Mouse (Mus musculus) midbrain, embryonic 11.5 days (tissue): ENCODE results near the gene Gm45713. TPM values are rescaled to one million over a fixed set of nuclear protein-coding genes. Genes with fewer than 3 reads are reported as not detected.
"Not testable (repeated sequence)": the region's sequence is repeated elsewhere in the genome, so short reads cannot be mapped to it uniquely, and the experiment has no call there.

ENCODE experiments used
- ATAC-seq: fragments of 200-750 bp; cut with Nextera tagmentation; 2 replicates; pipeline ENCODE4 v1.8.0; 2017; ENCODE audit warnings: moderate TSS enrichment, moderate library complexity; ENCODE audit not compliant: low FRiP score
- DNase-seq: peaks from one replicate; pipeline ENCODE4 v3.0.0; 2015; ENCODE audit warnings: low spot score; ENCODE audit errors: missing footprints
- H3K27ac ChIP-seq: fragments of 300-500 bp; sonication (generic); 2 replicates; pipeline ENCODE4 v1.5.1; 2014; ENCODE audit warnings: low read depth, low read length
- H3K27me3 ChIP-seq: fragments of 300-500 bp; sonication (generic); 2 replicates; pipeline ENCODE4 v1.6.1; 2014; ENCODE audit warnings: mild to moderate bottlenecking, low read length, moderate library complexity, mixed read lengths; ENCODE audit not compliant: control insufficient read depth, insufficient read depth
- H3K36me3 ChIP-seq: fragments of 300-500 bp; sonication (generic); 2 replicates; pipeline ENCODE4 v1.6.1; 2014; ENCODE audit warnings: mild to moderate bottlenecking, low read length, moderate library complexity, mixed read lengths; ENCODE audit not compliant: control insufficient read depth, insufficient read depth
- H3K4me1 ChIP-seq: fragments of 300-500 bp; sonication (generic); 2 replicates; pipeline ENCODE4 v1.6.1; 2014; ENCODE audit warnings: low read length; ENCODE audit not compliant: control insufficient read depth, insufficient read depth
- H3K4me2 ChIP-seq: fragments of 300-500 bp; sonication (generic); 2 replicates; pipeline ENCODE4 v1.6.1; 2014; ENCODE audit warnings: mild to moderate bottlenecking, moderate library complexity
- H3K4me3 ChIP-seq: fragments of 300-500 bp; sonication (generic); 2 replicates; pipeline ENCODE4 v1.5.1; 2014; ENCODE audit warnings: low read depth, low read length
- H3K9ac ChIP-seq: fragments of 300-500 bp; sonication (generic); 2 replicates; pipeline ENCODE4 v1.6.1; 2014; ENCODE audit warnings: low read length
- H3K9me3 ChIP-seq: fragments of 300-500 bp; sonication (generic); 2 replicates; pipeline ENCODE4 v1.6.1; 2016; ENCODE audit warnings: low read length; ENCODE audit not compliant: control insufficient read depth
- WGBS: fragments of 180-500 bp; shearing (Covaris S2); extraction: QIAGEN DNeasy Blood & Tissue Kit; methylation state at CpG from one replicate; pipeline ENCODE4 v1.1.7; 2014; 5-methylcytosine and 5-hydroxymethylcytosine counted together
- polyA plus RNA-seq: library from polyadenylated mRNA; unstranded; fragments of >200 nt; fragmentation: Nextera tagmentation; extraction: Ambion mirVana; gene quantifications from 2 replicates; pipeline ENCODE4 v1.2.1, GENCODE M21; 2014

The Gm45713 gene
- polyA plus RNA-seq, 1 experiment from 2014 or later = 0.60 TPM

GRCm38 (mm10) chr7:45158991-45159390 lies 23.0 kb upstream of the Gm45713 start:
- no peak overlapping the region for H3K4me2 ChIP-seq
- H3K27me3 ChIP-seq = peaks cover 14% of the 10 kb centered on the region
- H3K9me3 ChIP-seq = no peaks in the 10 kb centered on the region
- WGBS = 92% methylated on average over 6 of the region's 6 CpGs
- no peak overlapping the region for H3K27ac ChIP-seq
- no peak overlapping the region for H3K4me3 ChIP-seq
- H3K36me3 ChIP-seq = no peaks in the 10 kb centered on the region; the same call in 1 of the 2 replicates
- DNase-seq (no peak), ATAC-seq (no peak)
- peaks cover 6% of the 10 kb centered on the region for H3K4me1 ChIP-seq
- H3K9ac ChIP-seq = no peak overlapping the region

DNA sequence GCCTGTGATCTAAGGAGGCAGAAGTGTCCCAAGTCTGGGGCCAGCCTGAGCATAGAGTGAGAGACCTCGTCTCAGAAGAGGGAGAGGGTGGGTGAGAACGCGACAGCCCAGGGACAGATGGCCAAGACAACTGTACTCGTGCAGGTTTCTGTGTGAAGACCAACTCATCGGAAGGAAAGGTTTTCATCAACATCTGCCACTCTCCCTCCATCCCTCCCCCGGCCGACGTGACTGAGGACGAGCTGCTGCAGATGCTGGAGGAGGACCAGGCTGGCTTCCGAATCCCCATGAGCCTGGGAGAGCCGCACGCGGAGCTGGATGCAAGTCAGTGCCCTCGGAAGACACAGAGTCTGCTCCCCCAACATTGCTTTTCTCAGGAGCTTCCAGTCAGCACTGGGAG lies 21.4 kb upstream of the Gm45713 start:
- 94% methylated on average over 14 of the region's 14 CpGs for WGBS
- Histone ChIP-seq H3K9ac (no peak overlapping the region), H3K27me3 (no peaks in the 10 kb centered on the region), H3K4me3 (no peak overlapping the region), H3K4me2 (no peak overlapping the region), H3K27ac (no peak overlapping the region), H3K36me3 (no peaks in the 10 kb centered on the region; the same call in 1 of the 2 replicates), H3K4me1 (peaks cover 8% of the 10 kb centered on the region; the same call in 1 of the 2 replicates), H3K9me3 (no peaks in the 10 kb centered on the region)
- DNase-seq = no peak
- no peak for ATAC-seq

DNA sequence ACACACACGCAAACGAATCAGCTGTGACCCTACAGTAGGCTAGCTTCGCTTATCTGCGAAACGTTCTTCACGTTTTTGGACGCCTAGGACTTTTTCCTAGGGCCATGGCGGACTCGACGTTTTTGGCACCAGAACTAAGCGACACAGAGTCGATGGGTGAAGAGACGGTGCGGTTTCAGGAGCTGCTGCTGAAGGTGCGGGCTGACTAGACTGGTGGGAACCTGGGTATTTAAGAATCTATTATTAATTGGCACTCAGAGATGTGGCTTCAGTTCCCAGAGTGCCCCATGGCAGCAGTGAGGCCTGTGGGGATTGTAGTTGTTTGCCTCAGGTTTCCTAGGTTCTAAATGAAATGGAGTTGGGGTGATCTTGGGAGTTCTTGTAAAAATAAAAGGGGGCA lies 20.2 kb upstream of the Gm45713 start:
- no peak for ATAC-seq
- Histone ChIP-seq H3K9ac (no peak overlapping the region), H3K4me2 (no peak overlapping the region), H3K4me1 (peaks cover 8% of the 10 kb centered on the region; the same call in 1 of the 2 replicates), H3K36me3 (no peaks in the 10 kb centered on the region; the same call in 1 of the 2 replicates), H3K27ac (no peak overlapping the region), H3K4me3 (no peak overlapping the region), H3K27me3 (no peaks in the 10 kb centered on the region), H3K9me3 (no peaks in the 10 kb centered on the region)
- DNase-seq = no peak
- 96% methylated on average over 15 of the region's 15 CpGs for WGBS

DNA sequence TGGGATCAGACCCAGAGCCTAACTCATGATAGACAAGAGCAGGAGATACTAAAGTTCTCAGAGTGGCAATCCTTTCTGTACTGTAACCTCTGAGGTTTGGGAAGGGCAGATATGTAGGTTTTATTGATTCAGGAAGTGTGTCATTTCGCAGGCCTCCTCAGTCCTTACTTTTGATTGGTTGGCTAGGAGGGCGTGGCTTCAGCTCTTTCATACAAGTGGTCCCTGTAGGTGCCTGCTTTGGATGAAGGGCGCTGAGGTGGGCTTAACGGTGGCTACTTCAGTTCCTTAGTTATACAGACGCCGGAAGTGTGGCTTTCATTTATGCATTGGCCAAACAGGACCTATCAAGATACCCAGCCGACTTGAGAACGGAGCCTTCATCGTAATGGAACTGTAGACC lies 19.6 kb upstream of the Gm45713 start:
- Histone ChIP-seq H3K4me2 (no peak overlapping the region), H3K27me3 (no peaks in the 10 kb centered on the region), H3K9ac (no peak overlapping the region), H3K4me1 (peaks cover 8% of the 10 kb centered on the region; the same call in 1 of the 2 replicates), H3K36me3 (no peaks in the 10 kb centered on the region; the same call in 1 of the 2 replicates), H3K4me3 (no peak overlapping the region), H3K27ac (no peak overlapping the region), H3K9me3 (no peaks in the 10 kb centered on the region)
- DNase-seq (no peak), ATAC-seq (no peak)
- 80% methylated on average over 9 of the region's 9 CpGs for WGBS

DNA sequence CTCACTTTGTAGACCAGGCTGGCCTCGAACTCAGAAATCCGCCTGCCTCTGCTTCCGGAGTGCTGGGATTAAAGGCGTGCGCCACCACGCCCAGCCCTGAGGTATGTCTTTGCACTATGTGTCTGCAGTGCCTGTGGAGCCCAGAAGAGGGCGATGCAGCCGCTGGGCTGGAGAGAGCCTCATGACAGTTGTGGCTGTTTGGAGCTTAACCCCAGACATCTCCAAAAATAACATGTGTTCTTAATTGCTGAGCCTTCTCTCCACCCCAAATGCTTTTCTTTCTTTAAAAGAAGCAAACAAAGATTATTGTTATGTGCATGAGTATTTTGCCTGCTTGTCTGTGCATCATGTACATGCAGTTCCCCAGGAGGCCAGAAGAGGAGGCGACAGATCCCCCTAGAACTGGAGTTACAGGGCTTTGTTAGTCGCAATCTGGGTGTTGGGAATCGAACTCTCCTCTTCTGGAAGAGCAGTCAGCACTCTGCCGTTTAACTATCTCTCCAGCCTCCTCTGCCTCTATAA lies 19.0 kb upstream of the Gm45713 start:
- Histone ChIP-seq H3K9ac (no peak overlapping the region), H3K27ac (no peak overlapping the region), H3K4me1 (peaks cover 8% of the 10 kb centered on the region; the same call in 1 of the 2 replicates), H3K9me3 (no peaks in the 10 kb centered on the region), H3K36me3 (no peaks in the 10 kb centered on the region; the same call in 1 of the 2 replicates), H3K4me2 (peak overlapping the region; percentile 31), H3K27me3 (no peaks in the 10 kb centered on the region), H3K4me3 (peak overlapping the region; percentile 56; the same call in 1 of the 2 replicates)
- ATAC-seq = no peak; the same call in 1 of the 2 replicates
- DNase-seq = peak; percentile 87
- WGBS = 84% methylated on average over 12 of the region's 12 CpGs

- Histone ChIP-seq H3K4me1 (peaks cover 10% of the 10 kb centered on the region), H3K9me3 (no peaks in the 10 kb centered on the region), H3K27me3 (no peaks in the 10 kb centered on the region), H3K4me3 (peak within 1 kb of the TSS; percentile 56), H3K36me3 (no peaks in the 10 kb centered on the region), H3K27ac (peak within 1 kb of the TSS; percentile 84), H3K4me2 (peak within 1 kb of the TSS; percentile 73), H3K9ac (peak within 1 kb of the TSS; percentile 77)
- ATAC-seq = peak; percentile 96
- 5% methylated on average over 69 of the region's 69 CpGs for WGBS
- DNase-seq = peak; percentile 100
Measured at GRCm38 (mm10) chr7:45154096-45154992, 18.3 kb upstream of the Gm45713 start, which contains the start of the genes Pih1d1 and Aldh16a1. Pih1d1 (plus strand) TSS chr7:45154303. Aldh16a1 (minus strand) TSS chr7:45154584.

GRCm38 (mm10) chr7:45153586-45153985 lies 17.6 kb upstream of the Gm45713 start:
- no peaks in the 10 kb centered on the region for H3K27me3 ChIP-seq
- WGBS = 2% methylated on average over 5 of the region's 5 CpGs
- no peaks in the 10 kb centered on the region for H3K36me3 ChIP-seq
- H3K27ac ChIP-seq = peak overlapping the region; percentile 84
- peak overlapping the region; percentile 56 for H3K4me3 ChIP-seq
- H3K9ac ChIP-seq = peak overlapping the region; percentile 77
- H3K4me1 ChIP-seq = peaks cover 11% of the 10 kb centered on the region
- no peaks in the 10 kb centered on the region for H3K9me3 ChIP-seq
- ATAC-seq (no peak), DNase-seq (no peak)
- H3K4me2 ChIP-seq = peak overlapping the region; percentile 73

GRCm38 (mm10) chr7:45153052-45153451 lies 17.0 kb upstream of the Gm45713 start:
- not testable (repeated sequence) for ATAC-seq, H3K9me3 ChIP-seq, H3K27ac ChIP-seq, H3K27me3 ChIP-seq, H3K36me3 ChIP-seq, H3K9ac ChIP-seq, DNase-seq
- Histone ChIP-seq H3K4me1 (peaks cover 11% of the 10 kb centered on the region), H3K4me2 (peak overlapping the region; percentile 73; the same call in 1 of the 2 replicates), H3K4me3 (peak overlapping the region; percentile 56; the same call in 1 of the 2 replicates)
- WGBS = 91% methylated on average over 2 of the region's 2 CpGs

- no peak overlapping the region for H3K4me3 ChIP-seq
- DNase-seq = no peak
- WGBS = 82% methylated on average over 11 of the region's 11 CpGs
- peaks cover 11% of the 10 kb centered on the region for H3K4me1 ChIP-seq
- H3K27me3 ChIP-seq = no peaks in the 10 kb centered on the region
- H3K9ac ChIP-seq = no peak overlapping the region
- H3K4me2 ChIP-seq = no peak overlapping the region
- no peak for ATAC-seq
- no peaks in the 10 kb centered on the region for H3K9me3 ChIP-seq
- no peaks in the 10 kb centered on the region for H3K36me3 ChIP-seq
- no peak overlapping the region for H3K27ac ChIP-seq
Measured at GRCm38 (mm10) chr7:45151303-45151702, 15.3 kb upstream of the Gm45713 start.
